Comparison of ENCODE assay signal across 9 mouse cellular contexts in the genomic region with DNA sequence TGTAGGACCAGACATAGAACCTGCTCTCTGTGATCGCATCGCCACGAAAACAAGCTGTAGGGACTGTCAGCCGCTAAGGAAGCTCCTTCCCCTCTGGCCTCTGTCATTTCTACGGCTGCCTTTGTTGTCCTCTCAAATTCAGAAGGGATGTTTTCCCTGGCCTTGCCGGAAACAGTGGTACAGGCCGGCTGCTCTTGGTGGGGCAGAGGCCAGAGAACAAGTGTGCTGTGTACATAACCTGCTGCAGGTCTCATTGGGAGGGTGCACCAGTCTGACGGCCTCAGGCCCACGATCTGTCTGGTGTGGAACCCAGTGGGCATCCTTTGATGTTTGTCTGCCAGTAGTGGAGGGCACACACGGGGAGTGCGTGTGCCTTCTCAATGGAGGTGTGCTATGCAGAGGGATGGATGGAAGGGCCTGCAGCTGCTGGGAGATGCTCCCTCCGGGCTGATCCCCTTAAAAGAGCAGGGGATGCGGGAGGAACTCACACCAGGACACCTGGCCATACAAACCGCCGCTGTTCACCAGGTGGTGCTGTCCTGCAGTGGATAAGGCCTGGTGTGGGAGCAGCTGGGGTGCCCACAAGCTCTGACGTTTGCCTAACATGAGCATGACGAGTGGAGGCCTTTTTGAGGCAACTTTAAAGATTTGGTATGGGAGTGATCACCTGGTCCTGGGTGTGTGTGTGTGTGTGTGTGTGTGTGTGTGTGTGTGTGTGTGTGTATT.
A peak's percentile ranks its signal among the peaks of the same experiment; 100 is the strongest.
DNase-seq lines count a peak whose midpoint lies in the region; ATAC-seq lines count a peak whose summit lies in the region.
"Had no signal": no experiment of that assay in that cellular context is flagged by ENCODE, and none has a peak within 500 bp of the region (broad histone marks: within the 10 kb centered on the region; RNA-seq: fewer than 3 reads in every experiment).

No protein-coding gene starts in this region.

- H3K4me3 ChIP-seq in heart, embryonic 13.5 days = no peak overlapping the region

- peak overlapping the region; percentile 73; the same call in 1 of the 2 replicates for H3K27ac ChIP-seq in heart, embryonic 13.5 days (replicated peaks)

- DNase-seq in heart, postnatal 4 days = no peak
- peak; percentile 20 for DNase-seq in urinary bladder, postnatal 14 days (ENCODE audit: low spot score)
- no peak for DNase-seq in urinary bladder, adult 18-20 months (ENCODE audit: low spot score in 2 of 2)
- DNase-seq in liver = peak; percentile 26
- DNase-seq in frontal cortex, postnatal 10 days (ENCODE audit: low spot score in 2 of 2) = no peak
- no peak for DNase-seq in natural killer cell, adult 2 months (ENCODE audit: low spot score in 2 of 2)
- no peak for DNase-seq in embryo, embryonic 10 days (ENCODE audit: low spot score)
- DNase-seq: adrenal gland, postnatal 10 days had no signal

- peaks cover 91% of the 10 kb centered on the region for H3K4me1 ChIP-seq in heart, embryonic 13.5 days

- H3K4me2 ChIP-seq in heart, embryonic 13.5 days = no peak overlapping the region

- H3K9ac ChIP-seq in heart, embryonic 13.5 days = peak overlapping the region; percentile 28; the same call in 1 of the 2 replicates

- ATAC-seq in heart, embryonic 13.5 days (ENCODE audit: extremely low read depth, insufficient number of reproducible peaks, low FRiP score, low TSS enrichment) = no peak; the same call in 1 of the 2 replicates

- H3K27me3 ChIP-seq in heart, embryonic 13.5 days (replicated peaks) = no peaks in the 10 kb centered on the region

- no peaks in the 10 kb centered on the region for H3K9me3 ChIP-seq in heart, embryonic 13.5 days

- WGBS in heart, embryonic 13.5 days = 47% methylated on average over 17 of the region's 17 CpGs

- no peaks in the 10 kb centered on the region for H3K36me3 ChIP-seq in heart, embryonic 13.5 days

Comparison
In these comparisons a context has a peak if more than half of its experiments do, and no peak if none do; other contexts are left out.
1. DNase-seq: peak in urinary bladder, postnatal 14 days (single experiment) and liver (single experiment); none in heart, postnatal 4 days (single experiment), urinary bladder, adult 18-20 months (0 of 2), frontal cortex, postnatal 10 days (0 of 2), natural killer cell, adult 2 months (0 of 2) and embryo, embryonic 10 days (single experiment).